ENCODE assay signal across 17 mouse cellular contexts in the genomic region with DNA sequence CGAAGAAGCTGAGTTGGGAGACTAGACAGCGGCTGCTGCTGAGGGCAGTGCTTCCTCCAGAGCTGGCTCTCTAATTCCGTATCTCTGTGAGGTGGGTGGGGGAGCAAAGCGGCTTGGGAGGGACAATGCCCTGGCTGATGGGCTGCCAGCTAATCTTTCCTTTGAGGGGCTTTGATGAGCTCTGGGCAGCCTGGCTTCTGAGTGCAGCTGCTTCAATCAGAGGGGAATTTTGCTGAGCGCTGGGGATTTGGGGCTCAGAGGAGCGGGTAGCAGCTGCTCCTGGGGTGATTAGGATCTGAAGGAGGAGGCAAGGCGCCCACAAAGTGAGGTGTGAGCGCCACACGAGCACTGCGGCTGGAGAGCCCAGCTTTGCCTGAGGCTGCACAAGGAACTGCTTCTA.
A peak's percentile ranks its signal among the peaks of the same experiment; 100 is the strongest.
DNase-seq lines count a peak whose midpoint lies in the region; ATAC-seq lines count a peak whose summit lies in the region.
"Had no signal": no experiment of that assay in that cellular context is flagged by ENCODE, and none has a peak within 500 bp of the region (broad histone marks: within the 10 kb centered on the region; RNA-seq: fewer than 3 reads in every experiment).

No protein-coding gene starts in this region.

- H3K27ac ChIP-seq in hindbrain, embryonic 10.5 days: no peak overlapping the region
- H3K27ac ChIP-seq in hindbrain, embryonic 14.5 days: no peak overlapping the region
- H3K27ac ChIP-seq in forebrain, embryonic 12.5 days: peak overlapping the region; percentile 72
- H3K27ac ChIP-seq in midbrain, embryonic 10.5 days (replicated peaks): peak overlapping the region; percentile 77
- H3K27ac ChIP-seq: heart, embryonic 13.5 days; lung, embryonic 15.5 days; stomach, embryonic 15.5 days had no signal

- no peaks in the 10 kb centered on the region for H3K36me3 ChIP-seq in hindbrain, embryonic 10.5 days
- no peaks in the 10 kb centered on the region for H3K36me3 ChIP-seq in hindbrain, embryonic 14.5 days (replicated peaks; ENCODE audit: control insufficient read depth, insufficient read depth)
- no peaks in the 10 kb centered on the region for H3K36me3 ChIP-seq in forebrain, embryonic 12.5 days (replicated peaks)
- no peaks in the 10 kb centered on the region for H3K36me3 ChIP-seq in midbrain, embryonic 10.5 days
- H3K36me3 ChIP-seq: heart, embryonic 13.5 days; lung, embryonic 15.5 days; stomach, embryonic 15.5 days had no signal

- no peak overlapping the region for H3K9ac ChIP-seq in hindbrain, embryonic 14.5 days
- H3K9ac ChIP-seq in forebrain, embryonic 12.5 days: no peak overlapping the region
- H3K9ac ChIP-seq: heart, embryonic 13.5 days; lung, embryonic 15.5 days; stomach, embryonic 15.5 days had no signal

- WGBS in hindbrain, embryonic 10.5 days: 12% methylated on average over 10 of the region's 10 CpGs
- WGBS in hindbrain, embryonic 14.5 days: 9% methylated on average over 10 of the region's 10 CpGs
- 3% methylated on average over 10 of the region's 10 CpGs for WGBS in forebrain, embryonic 12.5 days
- 4% methylated on average over 10 of the region's 10 CpGs for WGBS in midbrain, embryonic 10.5 days

- peak; percentile 3 for DNase-seq in hindbrain, embryonic 10.5 days (ENCODE audit: low spot score)
- no peak for DNase-seq in hindbrain, embryonic 14.5 days (ENCODE audit: low spot score)
- peak; percentile 67 for DNase-seq in midbrain, embryonic 10.5 days (ENCODE audit: low spot score)
- peak; percentile 56 for DNase-seq in retina, embryonic 14.5 days (ENCODE audit: low spot score)
- no peak for DNase-seq in B cell, adult 2 months
- no peak for DNase-seq in urinary bladder, postnatal 14 days (ENCODE audit: low spot score)
- no peak for DNase-seq in cerebellum, adult 11-12 months
- DNase-seq: cerebellum, postnatal 36 days; heart, postnatal 4 days; kidney, postnatal 14 days; thymus, postnatal 14 days had no signal

- H3K27me3 ChIP-seq in hindbrain, embryonic 10.5 days (ENCODE audit: insufficient read depth, poor library complexity, severe bottlenecking): peaks cover 9% of the 10 kb centered on the region; the same call in 1 of the 2 replicates
- 0 out of 2 replicates have a peak, but pooled peaks cover 4% of the 10 kb centered on the region for H3K27me3 ChIP-seq in hindbrain, embryonic 14.5 days (ENCODE audit: control insufficient read depth, insufficient read depth, low read length)
- peaks cover 4% of the 10 kb centered on the region; the same call in 1 of the 2 replicates for H3K27me3 ChIP-seq in forebrain, embryonic 12.5 days
- 0 out of 2 replicates have a peak, but pooled peaks cover 3% of the 10 kb centered on the region for H3K27me3 ChIP-seq in midbrain, embryonic 10.5 days (ENCODE audit: low read depth, poor library complexity, severe bottlenecking)
- H3K27me3 ChIP-seq: lung, embryonic 15.5 days; Patski had no signal

- no peak overlapping the region for H3K4me3 ChIP-seq in hindbrain, embryonic 10.5 days
- no peak overlapping the region for H3K4me3 ChIP-seq in hindbrain, embryonic 14.5 days (replicated peaks; ENCODE audit: low read length)
- no peak overlapping the region for H3K4me3 ChIP-seq in forebrain, embryonic 12.5 days (replicated peaks)
- H3K4me3 ChIP-seq in midbrain, embryonic 10.5 days: peak overlapping the region; percentile 27
- H3K4me3 ChIP-seq: heart, embryonic 13.5 days; lung, embryonic 15.5 days; stomach, embryonic 15.5 days had no signal

- H3K4me1 ChIP-seq in hindbrain, embryonic 10.5 days (replicated peaks): peaks cover 6% of the 10 kb centered on the region
- H3K4me1 ChIP-seq in hindbrain, embryonic 14.5 days (replicated peaks; ENCODE audit: control insufficient read depth, insufficient read depth, low read length): 0 out of 2 replicates have a peak, but pooled peaks cover 4% of the 10 kb centered on the region
- peaks cover 35% of the 10 kb centered on the region for H3K4me1 ChIP-seq in forebrain, embryonic 12.5 days
- H3K4me1 ChIP-seq in midbrain, embryonic 10.5 days: peaks cover 31% of the 10 kb centered on the region
- H3K4me1 ChIP-seq: lung, embryonic 15.5 days; stomach, embryonic 15.5 days had no signal

- ATAC-seq in hindbrain, embryonic 14.5 days (ENCODE audit: low FRiP score): no peak; the same call in 1 of the 2 replicates
- ATAC-seq in forebrain, embryonic 12.5 days (ENCODE audit: low FRiP score): peak; percentile 69; the same call in 1 of the 2 replicates
- ATAC-seq: intestine, postnatal 0 days; Patski had no signal

- no peak overlapping the region for H3K4me2 ChIP-seq in hindbrain, embryonic 14.5 days (replicated peaks)
- H3K4me2 ChIP-seq in forebrain, embryonic 12.5 days: peak overlapping the region; percentile 25
- H3K4me2 ChIP-seq: heart, embryonic 13.5 days; lung, embryonic 15.5 days; stomach, embryonic 15.5 days had no signal

- H3K9me3 ChIP-seq in hindbrain, embryonic 10.5 days: no peaks in the 10 kb centered on the region
- no peaks in the 10 kb centered on the region for H3K9me3 ChIP-seq in hindbrain, embryonic 14.5 days (ENCODE audit: control insufficient read depth, low read length)
- H3K9me3 ChIP-seq in forebrain, embryonic 12.5 days: no peaks in the 10 kb centered on the region
- H3K9me3 ChIP-seq in midbrain, embryonic 10.5 days (replicated peaks): no peaks in the 10 kb centered on the region
- H3K9me3 ChIP-seq: heart, embryonic 13.5 days; lung, embryonic 15.5 days; stomach, embryonic 15.5 days had no signal

Comparison
In these comparisons a context has a peak if more than half of its experiments do, and no peak if none do; other contexts are left out.
1. DNase-seq: peak in hindbrain, embryonic 10.5 days (single experiment), midbrain, embryonic 10.5 days (single experiment) and retina, embryonic 14.5 days (single experiment); none in hindbrain, embryonic 14.5 days (single experiment), B cell, adult 2 months (0 of 2), urinary bladder, postnatal 14 days (single experiment) and cerebellum, adult 11-12 months (single experiment).
2. H3K27ac ChIP-seq: peak in forebrain, embryonic 12.5 days (single experiment) and midbrain, embryonic 10.5 days (single experiment); none in hindbrain, embryonic 10.5 days (single experiment) and hindbrain, embryonic 14.5 days (single experiment).